Mouse (Mus musculus): ENCODE data around the gene Hes7.

The Hes7 gene

GRCm38 (mm10) chr11:69135361-69135760 is 15.2 kb downstream of the Hes7 start:
- DNase-seq (ENCODE audit: extremely low read depth, low read depth, low spot score): no peak

GRCm38 (mm10) chr11:69147546-69147945 is 27.3 kb downstream of the Hes7 start:
- no peak for DNase-seq (ENCODE audit: extremely low read depth, low read depth, low spot score)

- no peak for DNase-seq (ENCODE audit: extremely low read depth, low read depth, low spot score)
Observed at GRCm38 (mm10) chr11:69148451-69148960, 28.3 kb downstream of the Hes7 start.

- no peak for DNase-seq (ENCODE audit: extremely low read depth, low read depth, low spot score)
Observed at GRCm38 (mm10) chr11:69149728-69150127, 29.5 kb downstream of the Hes7 start.

- DNase-seq (ENCODE audit: extremely low read depth, low read depth, low spot score): no peak
Observed at GRCm38 (mm10) chr11:69150444-69150843, 30.2 kb downstream of the Hes7 start.

- DNase-seq (ENCODE audit: extremely low read depth, low read depth, low spot score): no peak
Observed at GRCm38 (mm10) chr11:69151004-69151403, 30.8 kb downstream of the Hes7 start.

- DNase-seq (ENCODE audit: extremely low read depth, low read depth, low spot score): no peak
Observed at GRCm38 (mm10) chr11:69153831-69154230, 33.6 kb downstream of the Hes7 start.

GRCm38 (mm10) chr11:69155351-69155750 is 35.1 kb downstream of the Hes7 start:
- no peak for DNase-seq (ENCODE audit: extremely low read depth, low read depth, low spot score)

GRCm38 (mm10) chr11:69156800-69157199 is 36.6 kb downstream of the Hes7 start, which contains the start of gene Alox12b:
TSS of gene Alox12b (plus strand) at chr11:69156989.
- no peak for DNase-seq (ENCODE audit: extremely low read depth, low read depth, low spot score)

- no peak for DNase-seq (ENCODE audit: extremely low read depth, low read depth, low spot score)
Observed at GRCm38 (mm10) chr11:69169313-69169712, 49.1 kb downstream of the Hes7 start.

- no peak for DNase-seq (ENCODE audit: extremely low read depth, low read depth, low spot score)
Observed at GRCm38 (mm10) chr11:69171626-69172025, 51.4 kb downstream of the Hes7 start.

GRCm38 (mm10) chr11:69172606-69173005 is 52.4 kb downstream of the Hes7 start:
- no peak for DNase-seq (ENCODE audit: extremely low read depth, low read depth, low spot score)
